Mouse (Mus musculus): ENCODE results near the gene Gm3149. TPM values are rescaled to one million over a fixed set of nuclear protein-coding genes. Genes with fewer than 3 reads are reported as not detected.

Gm3149 gene
- polyA plus RNA-seq (2017; shearing (Covaris generic)), result under 1 TPM in 1 of 2 experiments, not detected in 1; 0.25 TPM

GRCm38 (mm10) chr14:4316983-4317382, at the start of gene Gm3149:
Gene Gm3149, plus strand, starts transcription at chr14:4317283.

GRCm38 (mm10) chr14:4334476-4335080, 17.5 kb downstream of the Gm3149 start, which contains the start of gene 2610042L04Rik:
Gene 2610042L04Rik, plus strand, starts transcription at chr14:4334763.

Other genes with a start within 250 kb of the Gm3149 start
- gene Gm3115, start 233.2 kb upstream of the Gm3149 start, polyA plus RNA-seq (2017; shearing (Covaris generic)), result not detected
- gene Gm8108, start 206.8 kb upstream of the Gm3149 start, polyA plus RNA-seq (2017; shearing (Covaris generic)), result under 1 TPM; 0.31 to 0.51 TPM
- under 1 TPM in 1 of 2 experiments, not detected in 1; 0.22 TPM for gene Gm3127, start 152.3 kb upstream of the Gm3149 start, polyA plus RNA-seq (2017; shearing (Covaris generic))
- 1 to 10 TPM in 1 of 2 experiments, not detected in 1; 1.9 TPM for gene Gm2974, start 134.7 kb upstream of the Gm3149 start, polyA plus RNA-seq (2017; shearing (Covaris generic))
- not detected for gene Gm3138, start 67.7 kb upstream of the Gm3149 start, polyA plus RNA-seq (2017; shearing (Covaris generic))
- gene 2610042L04Rik, start 17.5 kb downstream of the Gm3149 start, polyA plus RNA-seq (2017; shearing (Covaris generic)), result 1 to 10 TPM in 1 of 2 experiments, under 1 TPM in 1; 0.97 to 5.0 TPM
- under 1 TPM in 1 of 2 experiments, not detected in 1; 0.16 TPM for gene Gm3159, start 80.2 kb downstream of the Gm3149 start, polyA plus RNA-seq (2017; shearing (Covaris generic))
- gene Gm3164, start 98.2 kb downstream of the Gm3149 start, polyA plus RNA-seq (2017; shearing (Covaris generic)), result 1 to 10 TPM in 1 of 2 experiments, under 1 TPM in 1; 0.87 to 1.6 TPM
- gene Gm3173, start 113.7 kb downstream of the Gm3149 start, polyA plus RNA-seq (2017; shearing (Covaris generic)), result not detected
- under 1 TPM in 1 of 2 experiments, not detected in 1; 0.23 TPM for gene Gm3182, start 164.5 kb downstream of the Gm3149 start, polyA plus RNA-seq (2017; shearing (Covaris generic))
- gene Gm3047, start 238.1 kb downstream of the Gm3149 start, polyA plus RNA-seq (2017; shearing (Covaris generic)), result under 1 TPM in 1 of 2 experiments, not detected in 1; 0.36 TPM

Measured in activated CD4-positive, CD25-positive, alpha-beta regulatory T cell (primary cell).